Comparison of ENCODE assay signal across 8 mouse cellular contexts in the genomic region with DNA sequence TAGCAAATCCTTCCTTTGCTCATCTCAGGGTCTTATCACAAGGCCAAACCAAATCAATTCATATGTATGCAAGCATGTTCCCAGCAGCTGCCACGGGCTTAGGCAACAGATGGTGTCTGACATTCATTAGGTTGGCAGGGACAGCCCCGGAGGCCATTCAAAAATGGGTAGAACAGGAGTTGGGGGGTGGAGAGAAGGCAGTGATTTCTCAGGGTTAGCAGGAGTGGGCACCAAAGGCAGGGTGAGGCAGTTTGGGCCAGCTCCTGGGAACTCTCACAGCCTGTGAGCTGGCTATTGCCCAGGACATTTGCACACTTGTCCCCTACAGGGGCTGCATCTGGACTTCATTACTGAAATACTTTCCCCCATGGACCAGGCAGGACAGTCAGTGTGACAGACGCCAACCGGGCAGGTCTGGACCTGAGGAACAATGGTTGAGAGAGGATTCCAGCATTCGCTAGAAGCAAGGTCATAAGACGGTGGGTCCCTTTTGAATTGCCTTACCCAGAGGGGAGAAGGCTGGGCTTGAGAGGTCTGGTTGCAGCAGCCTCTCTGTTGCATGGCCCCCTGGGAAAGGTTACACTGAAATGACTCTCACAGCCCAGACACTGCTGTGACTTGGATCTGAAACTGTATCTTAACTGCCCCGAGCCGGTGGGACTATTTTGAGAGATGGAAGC. TPM values are rescaled to one million over a fixed set of nuclear protein-coding genes. Genes with fewer than 3 reads are reported as not detected.
DNase-seq lines count a peak whose midpoint lies in the region; ATAC-seq and TF ChIP-seq lines count a peak whose summit lies in the region.
"Had no signal": no experiment of that assay in that cellular context is flagged by ENCODE, and none has a peak within 500 bp of the region (broad histone marks: within the 10 kb centered on the region; RNA-seq: fewer than 3 reads in every experiment).

No protein-coding gene starts in this region.

- no peaks in the 10 kb centered on the region for H3K9me3 ChIP-seq in ES-Bruce4 (replicated peaks; ENCODE audit: control insufficient read depth, insufficient read depth, low read length, poor library complexity, severe bottlenecking)
- H3K9me3 ChIP-seq in embryonic facial prominence, embryonic 14.5 days (ENCODE audit: control insufficient read depth, low read length): no peaks in the 10 kb centered on the region
- H3K9me3 ChIP-seq in limb, embryonic 14.5 days (ENCODE audit: control insufficient read depth, low read length): no peaks in the 10 kb centered on the region
- no peaks in the 10 kb centered on the region for H3K9me3 ChIP-seq in liver, embryonic 12.5 days (replicated peaks)

- TF ChIP-seq CTCF in ES-Bruce4 (IDR thresholded peaks at IDR 0.05; ENCODE audit: low read depth, low read length): no peak

- H3K4me2 ChIP-seq in embryonic facial prominence, embryonic 14.5 days (ENCODE audit: low read depth, low read length): no peak overlapping the region
- H3K4me2 ChIP-seq in limb, embryonic 14.5 days (replicated peaks; ENCODE audit: low read depth, low read length, severe bottlenecking): no peak overlapping the region
- no peak overlapping the region for H3K4me2 ChIP-seq in liver, embryonic 12.5 days

- WGBS in embryonic facial prominence, embryonic 14.5 days: 15% methylated on average over 8 of the region's 8 CpGs
- WGBS in limb, embryonic 14.5 days: 9% methylated on average over 8 of the region's 8 CpGs
- WGBS in liver, embryonic 12.5 days (ENCODE audit: insufficient replicate concordance): 55% methylated on average over 8 of the region's 8 CpGs

- no peak overlapping the region for H3K9ac ChIP-seq in ES-Bruce4 (ENCODE audit: low read depth, poor library complexity, severe bottlenecking)
- H3K9ac ChIP-seq in embryonic facial prominence, embryonic 14.5 days (ENCODE audit: low read depth, low read length): no peak overlapping the region
- no peak overlapping the region; the same call in 1 of the 2 replicates for H3K9ac ChIP-seq in limb, embryonic 14.5 days (ENCODE audit: low read depth, low read length, severe bottlenecking)
- no peak overlapping the region for H3K9ac ChIP-seq in liver, embryonic 12.5 days

- no peaks in the 10 kb centered on the region for H3K4me1 ChIP-seq in ES-Bruce4 (ENCODE audit: control insufficient read depth, insufficient read depth, low read length)
- H3K4me1 ChIP-seq in embryonic facial prominence, embryonic 14.5 days (ENCODE audit: control insufficient read depth, insufficient read depth, low read length): peaks cover 6% of the 10 kb centered on the region; the same call in 1 of the 2 replicates
- peaks cover 11% of the 10 kb centered on the region for H3K4me1 ChIP-seq in limb, embryonic 14.5 days (ENCODE audit: control insufficient read depth, insufficient read depth, low read length)
- no peaks in the 10 kb centered on the region for H3K4me1 ChIP-seq in liver, embryonic 12.5 days

- no peak overlapping the region for H3K27ac ChIP-seq in ES-Bruce4 (ENCODE audit: insufficient read depth, low read length)
- no peak overlapping the region for H3K27ac ChIP-seq in embryonic facial prominence, embryonic 14.5 days (replicated peaks; ENCODE audit: low read depth, low read length)
- H3K27ac ChIP-seq in limb, embryonic 14.5 days (replicated peaks; ENCODE audit: low read depth, low read length): no peak overlapping the region
- no peak overlapping the region for H3K27ac ChIP-seq in liver, embryonic 12.5 days

- TF ChIP-seq POLR2A in ES-Bruce4 (IDR thresholded peaks at IDR 0.05; ENCODE audit: insufficient read depth, low read length): no peak
- no peak for TF ChIP-seq POLR2A in limb, embryonic 14.5 days (IDR thresholded peaks at IDR 0.05; ENCODE audit: borderline replicate concordance, extremely low read depth, insufficient read depth, insufficient read length)

- peak; percentile 47; the same call in 1 of the 2 replicates for TF ChIP-seq EP300 in ES-Bruce4 (IDR thresholded peaks at IDR 0.05; ENCODE audit: insufficient read depth, low read depth, low read length)

- DNase-seq in brain, adult 2 months (ENCODE audit: low read depth, low spot score): peak; percentile 86
- DNase-seq in embryonic facial prominence, embryonic 14.5 days (ENCODE audit: low spot score): peak; percentile 66
- DNase-seq in limb, embryonic 14.5 days (ENCODE audit: low spot score): peak; percentile 27
- DNase-seq in spleen, adult 12 weeks (ENCODE audit: low spot score): no peak
- DNase-seq in urinary bladder, postnatal 36 days (ENCODE audit: low spot score in 2 of 2): no peak
- DNase-seq: thymus, adult 2 months had no signal

- H3K36me3 ChIP-seq in ES-Bruce4 (ENCODE audit: control insufficient read depth, insufficient read depth, low read length, poor library complexity, severe bottlenecking): no peaks in the 10 kb centered on the region
- H3K36me3 ChIP-seq in embryonic facial prominence, embryonic 14.5 days (ENCODE audit: control insufficient read depth, insufficient read depth, low read length): no peaks in the 10 kb centered on the region
- H3K36me3 ChIP-seq in limb, embryonic 14.5 days (ENCODE audit: control insufficient read depth, insufficient read depth, low read length): no peaks in the 10 kb centered on the region
- no peaks in the 10 kb centered on the region for H3K36me3 ChIP-seq in liver, embryonic 12.5 days

- no peak overlapping the region for H3K4me3 ChIP-seq in ES-Bruce4 (ENCODE audit: low read depth, low read length)
- no peak overlapping the region for H3K4me3 ChIP-seq in embryonic facial prominence, embryonic 14.5 days (ENCODE audit: low read depth, low read length)
- H3K4me3 ChIP-seq in limb, embryonic 14.5 days (replicated peaks; ENCODE audit: low read length): no peak overlapping the region
- H3K4me3 ChIP-seq in liver, embryonic 12.5 days: no peak overlapping the region

- no peaks in the 10 kb centered on the region for H3K27me3 ChIP-seq in ES-Bruce4 (ENCODE audit: control insufficient read depth, insufficient read depth, low read length, poor library complexity, severe bottlenecking)
- no peaks in the 10 kb centered on the region for H3K27me3 ChIP-seq in embryonic facial prominence, embryonic 14.5 days (replicated peaks; ENCODE audit: control insufficient read depth, insufficient read depth, low read length)
- H3K27me3 ChIP-seq in limb, embryonic 14.5 days (ENCODE audit: control insufficient read depth, insufficient read depth, low read length): no peaks in the 10 kb centered on the region
- H3K27me3 ChIP-seq in liver, embryonic 12.5 days (replicated peaks): no peaks in the 10 kb centered on the region

- ATAC-seq in embryonic facial prominence, embryonic 14.5 days (ENCODE audit: low read depth): peak; percentile 51
- ATAC-seq in limb, embryonic 14.5 days (ENCODE audit: low FRiP score, low read depth): peak; percentile 38
- ATAC-seq in liver, embryonic 12.5 days: no peak

RNA-seq across cellular contexts. Expression of gene Tmem177, which starts 10.3 kb away (rescaled TPM):
- 6.8 and 8.7 TPM in 2 replicates for polyA plus RNA-seq in ES-Bruce4 (2011; ENCODE audit: insufficient read depth, insufficient read length, low read depth, missing spikeins)
- polyA plus RNA-seq in embryonic facial prominence, embryonic 14.5 days (2014; fragmentation: Nextera tagmentation; extraction: Ambion mirVana): 6.8 and 7.2 TPM in 2 replicates
- 6.1 and 6.5 TPM in 2 replicates for polyA plus RNA-seq in limb, embryonic 14.5 days (2012; rRNA removed)
- 6.8 and 7.8 TPM in 2 replicates for polyA plus RNA-seq in limb, embryonic 14.5 days (2014; fragmentation: Nextera tagmentation; extraction: Ambion mirVana)
- polyA plus RNA-seq in liver, embryonic 12.5 days (2016; fragmentation: Nextera tagmentation; extraction: Ambion mirVana): 4.8 and 5.4 TPM in 2 replicates

Comparison
In these comparisons a context has a peak if more than half of its experiments do, and no peak if none do; other contexts are left out.
1. DNase-seq: peak in brain, adult 2 months (single experiment), embryonic facial prominence, embryonic 14.5 days (single experiment) and limb, embryonic 14.5 days (single experiment); none in spleen, adult 12 weeks (single experiment) and urinary bladder, postnatal 36 days (0 of 2).